Comparison of ENCODE assay signal across 17 mouse cellular contexts in genomic region chr6:32384423-32384822, GRCm38 (mm10).
"Had no signal": no experiment of that assay in that cellular context is flagged by ENCODE, and none has a peak within 500 bp of the region (broad histone marks: within the 10 kb centered on the region; RNA-seq: fewer than 3 reads in every experiment).

No protein-coding gene starts in this region.

- H3K9me3 ChIP-seq: liver, embryonic 15.5 days; midbrain, embryonic 10.5 days; midbrain, embryonic 12.5 days; neural tube, embryonic 12.5 days; neural tube, embryonic 15.5 days had no signal

- H3K27ac ChIP-seq: liver, embryonic 15.5 days; midbrain, embryonic 10.5 days; midbrain, embryonic 12.5 days; neural tube, embryonic 12.5 days; neural tube, embryonic 15.5 days had no signal

- H3K9ac ChIP-seq: liver, embryonic 15.5 days; lung, embryonic 14.5 days; midbrain, embryonic 12.5 days; neural tube, embryonic 12.5 days; neural tube, embryonic 15.5 days had no signal

- DNase-seq: lung, adult 18-20 months; lung, embryonic 14.5 days; lung, postnatal 14 days; lung, postnatal 4 days; right cerebral cortex, adult 18-20 months; right cerebral cortex, postnatal 25 days; right cerebral cortex, postnatal 4 days; spleen, adult 18-20 months; thymus, adult 2 months; thymus, postnatal 25 days; thymus, postnatal 4 days had no signal

- H3K36me3 ChIP-seq: liver, embryonic 15.5 days; midbrain, embryonic 10.5 days; midbrain, embryonic 12.5 days; neural tube, embryonic 12.5 days; neural tube, embryonic 15.5 days had no signal

- H3K4me1 ChIP-seq: liver, embryonic 15.5 days; midbrain, embryonic 10.5 days; midbrain, embryonic 12.5 days had no signal

- H3K4me3 ChIP-seq: liver, embryonic 15.5 days; midbrain, embryonic 10.5 days; midbrain, embryonic 12.5 days; myocyte; neural tube, embryonic 12.5 days; neural tube, embryonic 15.5 days had no signal

- H3K4me2 ChIP-seq: liver, embryonic 15.5 days; lung, embryonic 14.5 days; midbrain, embryonic 12.5 days; neural tube, embryonic 12.5 days; neural tube, embryonic 15.5 days had no signal

- H3K27me3 ChIP-seq: liver, embryonic 15.5 days; midbrain, embryonic 12.5 days; neural tube, embryonic 12.5 days; neural tube, embryonic 15.5 days had no signal
